8 mouse cellular contexts compared by ENCODE assay signal in genomic region chr16:29657650-29658548, GRCm38 (mm10).
DNase-seq lines count a peak whose midpoint lies in the region; ATAC-seq lines count a peak whose summit lies in the region.

No protein-coding gene starts in this region.

- H3K4me2 ChIP-seq in forebrain, embryonic 12.5 days, result peak overlapping the region; percentile 47
- H3K4me2 ChIP-seq in stomach, embryonic 15.5 days, result peak overlapping the region; percentile 46

- DNase-seq in cerebellum, postnatal 14 days, result peak; percentile 31 to 34
- DNase-seq in cerebellum, adult 9-11 months, result no peak
- peak; percentile 25 to 51 for DNase-seq in layer of hippocampus, adult 8-10 months (ENCODE audit: low spot score in 2 of 2)
- DNase-seq in urinary bladder, postnatal 36 days (ENCODE audit: low spot score in 2 of 2), result no peak

- WGBS in forebrain, embryonic 12.5 days, result 3% methylated on average over 18 of the region's 18 CpGs
- WGBS in stomach, embryonic 15.5 days, result 18% methylated on average over 18 of the region's 18 CpGs

- peak; percentile 32 for ATAC-seq in CD4-positive, CD25-positive, alpha-beta regulatory T cell, adult 4 months
- ATAC-seq in forebrain, embryonic 12.5 days (ENCODE audit: low FRiP score), result peak; percentile 89
- ATAC-seq in megakaryocyte-erythroid progenitor cell, adult 5-6 weeks (replicated peaks; ENCODE audit: low FRiP score, low TSS enrichment, poor library complexity, severe bottlenecking), result 0 out of 2 replicates have a peak, but pooled peaks have one; percentile 49
- no peak for ATAC-seq in stomach, embryonic 15.5 days (ENCODE audit: insufficient read depth, low FRiP score, low read depth)

- no peaks in the 10 kb centered on the region for H3K36me3 ChIP-seq in forebrain, embryonic 12.5 days (replicated peaks)
- H3K36me3 ChIP-seq in stomach, embryonic 15.5 days, result no peaks in the 10 kb centered on the region

- H3K27ac ChIP-seq in forebrain, embryonic 12.5 days, result peak overlapping the region; percentile 54
- no peak overlapping the region for H3K27ac ChIP-seq in stomach, embryonic 15.5 days

- H3K9ac ChIP-seq in forebrain, embryonic 12.5 days, result no peak overlapping the region
- H3K9ac ChIP-seq in stomach, embryonic 15.5 days, result no peak overlapping the region

- H3K9me3 ChIP-seq in forebrain, embryonic 12.5 days, result no peaks in the 10 kb centered on the region
- no peaks in the 10 kb centered on the region for H3K9me3 ChIP-seq in stomach, embryonic 15.5 days

- peaks cover 30% of the 10 kb centered on the region for H3K4me1 ChIP-seq in forebrain, embryonic 12.5 days
- peaks cover 12% of the 10 kb centered on the region for H3K4me1 ChIP-seq in stomach, embryonic 15.5 days

- H3K4me3 ChIP-seq in forebrain, embryonic 12.5 days (replicated peaks), result 0 out of 2 replicates have a peak overlapping the region, but pooled peaks have one; percentile 12
- H3K4me3 ChIP-seq in stomach, embryonic 15.5 days (replicated peaks), result no peak overlapping the region

- peaks cover 75% of the 10 kb centered on the region for H3K27me3 ChIP-seq in forebrain, embryonic 12.5 days
- no peaks in the 10 kb centered on the region for H3K27me3 ChIP-seq in stomach, embryonic 15.5 days (replicated peaks)

Comparison
In these comparisons a context has a peak if more than half of its experiments do, and no peak if none do; other contexts are left out.
1. DNase-seq: peak in cerebellum, postnatal 14 days (2 of 2) and layer of hippocampus, adult 8-10 months (2 of 2); none in cerebellum, adult 9-11 months (single experiment) and urinary bladder, postnatal 36 days (0 of 2).